Mouse (Mus musculus) thymus, postnatal 25 days (tissue): Measurements from ENCODE around the gene B230104I21Rik.

Source experiments
- DNase-seq: peaks from one replicate; pipeline ENCODE4 v3.0.0; 2022

Gene B230104I21Rik

GRCm38 (mm10) chr4:154352246-154352645 is 16.3 kb downstream of the B230104I21Rik start:
- DNase-seq: no peak

DNA sequence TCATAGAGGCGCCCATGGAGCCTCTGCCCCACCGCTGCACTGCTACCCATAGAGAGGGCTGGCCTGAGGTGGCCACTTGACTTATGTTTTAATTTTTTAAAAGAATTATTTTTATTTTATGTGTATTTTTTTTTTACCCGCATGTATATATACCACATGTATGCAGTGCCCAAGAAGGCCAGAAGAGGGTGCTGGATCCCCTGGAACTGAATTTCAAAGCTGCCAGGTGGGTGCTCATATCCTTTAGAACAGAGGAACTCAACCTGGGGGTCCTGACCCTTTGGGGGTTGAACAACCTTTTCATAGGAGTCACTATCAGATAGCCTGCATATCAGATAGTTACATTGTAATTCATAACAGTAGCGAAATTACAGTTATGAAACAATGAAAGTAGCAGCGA is 19.5 kb downstream of the B230104I21Rik start:
- no peak for DNase-seq

DNA sequence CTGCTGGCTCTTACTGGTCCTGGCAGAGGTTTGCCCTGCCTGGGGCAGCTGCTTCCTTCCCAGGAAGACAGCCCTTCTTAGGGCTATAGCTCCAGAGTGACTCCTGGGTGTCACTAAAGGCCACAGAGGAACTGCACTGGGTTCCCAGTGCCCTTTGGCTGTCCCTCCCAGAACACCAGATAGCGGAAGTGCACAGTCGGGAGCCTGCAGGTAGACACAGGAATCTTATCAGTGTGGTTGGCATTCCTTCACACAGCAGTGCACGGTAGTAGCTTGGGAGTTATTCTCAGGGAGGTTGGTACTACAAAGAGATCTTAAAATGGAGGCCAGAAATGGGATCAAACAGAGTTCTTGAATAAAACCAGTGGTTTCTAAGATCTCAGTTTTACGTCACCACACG is 22.4 kb downstream of the B230104I21Rik start:
- DNase-seq: no peak

GRCm38 (mm10) chr4:154358816-154359215 is 22.9 kb downstream of the B230104I21Rik start:
- DNase-seq: no peak

DNA sequence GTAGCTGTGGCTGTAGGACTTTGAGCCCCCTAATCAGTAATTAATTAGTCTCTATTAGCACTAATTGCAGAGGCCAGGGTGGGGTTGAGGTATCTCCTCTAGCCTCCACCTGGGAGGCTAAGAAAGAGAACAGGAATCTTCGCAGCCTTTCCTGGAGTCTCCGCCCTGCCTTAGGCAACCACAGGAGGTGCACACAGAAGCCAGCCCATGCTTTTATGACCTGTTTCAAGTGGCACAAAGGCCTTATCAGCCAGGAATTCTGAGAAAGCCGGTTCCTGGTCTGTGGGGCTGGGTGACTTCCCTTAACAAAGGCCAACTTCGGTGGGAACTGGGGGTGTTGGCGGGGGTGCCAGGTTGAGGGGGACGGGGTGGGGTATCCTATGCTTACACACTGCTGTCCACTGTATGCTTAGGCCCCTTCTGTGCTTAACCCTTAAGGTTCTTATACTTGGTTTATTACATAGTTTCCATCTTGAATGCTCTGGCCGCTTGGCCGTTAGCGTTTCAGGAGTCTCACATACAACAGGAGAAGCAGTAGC is 23.9 kb downstream of the B230104I21Rik start:
- DNase-seq: no peak

GRCm38 (mm10) chr4:154360441-154360840 is 24.5 kb downstream of the B230104I21Rik start:
- DNase-seq: no peak

GRCm38 (mm10) chr4:154360850-154361249 is 24.9 kb downstream of the B230104I21Rik start:
- DNase-seq: no peak

DNA sequence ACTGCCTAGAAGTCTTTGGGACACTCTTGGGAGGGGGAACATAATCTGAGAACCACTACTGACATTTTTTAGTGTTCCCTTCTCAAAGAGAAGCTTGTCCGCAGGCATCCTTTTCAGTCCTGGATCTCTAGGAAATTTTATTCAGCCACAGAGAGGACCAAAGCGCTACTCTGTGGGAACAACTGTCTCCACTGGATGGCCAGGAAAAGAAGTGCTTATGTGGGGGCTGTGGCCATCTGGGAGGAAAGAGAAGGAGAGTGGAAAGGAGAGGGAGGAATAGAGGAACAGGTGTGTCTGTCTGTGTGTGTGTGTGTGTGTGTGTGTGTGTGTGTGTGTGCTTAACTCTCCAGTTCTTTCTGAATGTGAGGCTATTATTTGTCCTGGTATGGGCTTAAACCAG is 28.8 kb downstream of the B230104I21Rik start:
- no peak for DNase-seq

- DNase-seq: no peak
Measured at GRCm38 (mm10) chr4:154366836-154367235, 30.9 kb downstream of the B230104I21Rik start.

DNA sequence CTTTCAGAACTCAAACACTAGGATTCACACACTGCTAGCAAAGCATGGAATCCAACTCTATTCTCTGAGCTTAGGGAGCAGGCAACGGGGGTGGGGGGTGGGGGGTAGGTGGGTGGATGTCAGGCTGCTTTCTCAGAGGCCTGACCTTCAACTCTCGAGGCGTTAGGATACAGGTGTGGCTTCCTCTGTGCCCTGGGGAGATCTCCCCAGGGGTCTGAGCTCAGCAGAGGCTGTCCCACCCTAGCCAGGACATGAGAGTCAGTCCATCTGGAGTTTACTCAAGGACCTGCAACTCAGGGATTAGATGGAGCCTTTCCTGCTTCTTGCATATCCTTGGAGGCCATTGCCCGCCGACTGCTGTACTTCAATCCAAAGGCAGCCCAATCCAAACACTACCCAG is 33.2 kb downstream of the B230104I21Rik start:
- DNase-seq: no peak

GRCm38 (mm10) chr4:154370841-154371240 is 34.9 kb downstream of the B230104I21Rik start:
- DNase-seq: no peak

DNA sequence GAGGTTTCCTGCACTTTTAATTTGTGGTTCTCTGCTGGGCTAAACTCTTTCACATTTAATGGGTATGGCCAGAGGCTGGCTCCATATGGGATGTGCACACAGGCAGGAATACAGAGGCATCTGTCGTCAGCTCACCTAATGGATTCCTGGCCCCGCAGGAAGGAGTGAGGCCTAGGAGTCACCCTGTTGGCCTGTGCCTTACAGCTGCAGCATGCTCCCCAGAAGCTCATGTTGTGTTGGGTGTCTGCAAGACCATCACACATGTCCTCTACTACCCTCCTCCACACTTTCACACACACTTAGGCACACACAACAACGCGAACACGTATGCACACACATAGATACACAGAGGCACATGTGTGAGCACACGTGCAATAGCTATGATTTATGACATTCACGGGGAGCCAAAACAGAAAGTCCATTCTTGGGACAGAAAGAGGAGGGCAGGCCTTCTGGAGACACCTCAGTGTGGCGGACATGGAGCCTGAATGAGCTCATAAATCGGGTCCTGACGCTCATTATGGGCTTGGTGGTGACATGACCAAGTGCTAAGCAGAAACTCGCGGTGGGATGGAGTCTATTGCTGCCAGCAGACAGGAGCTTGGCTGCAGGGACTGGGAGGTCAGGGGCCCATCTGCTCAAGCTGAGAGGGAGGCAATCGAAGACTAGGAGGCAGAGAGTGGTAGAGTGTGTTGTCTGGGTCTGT is 35.8 kb downstream of the B230104I21Rik start:
- DNase-seq: no peak

- DNase-seq: peak; percentile 29
Measured at GRCm38 (mm10) chr4:154375939-154376625, 40.2 kb downstream of the B230104I21Rik start.

DNA sequence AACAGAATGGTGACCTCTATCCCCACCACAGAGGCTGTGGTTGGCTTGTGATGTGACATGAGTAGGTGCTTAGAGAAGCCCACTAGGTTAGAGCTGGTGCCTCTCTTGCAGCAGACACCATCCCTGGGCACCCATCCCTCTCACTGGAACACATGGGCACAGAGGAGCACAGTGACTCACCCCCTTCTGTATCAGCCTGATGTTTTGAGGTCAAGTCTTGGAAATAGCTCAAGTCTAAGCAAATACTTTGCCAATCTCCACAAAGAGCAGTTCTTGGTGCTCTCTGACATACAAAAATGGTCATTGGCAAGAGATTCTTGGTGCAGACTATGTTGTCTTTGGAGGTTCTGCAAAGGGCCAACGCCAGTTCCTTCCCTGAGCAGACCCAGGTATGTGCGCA is 42.9 kb downstream of the B230104I21Rik start:
- DNase-seq: no peak

DNA sequence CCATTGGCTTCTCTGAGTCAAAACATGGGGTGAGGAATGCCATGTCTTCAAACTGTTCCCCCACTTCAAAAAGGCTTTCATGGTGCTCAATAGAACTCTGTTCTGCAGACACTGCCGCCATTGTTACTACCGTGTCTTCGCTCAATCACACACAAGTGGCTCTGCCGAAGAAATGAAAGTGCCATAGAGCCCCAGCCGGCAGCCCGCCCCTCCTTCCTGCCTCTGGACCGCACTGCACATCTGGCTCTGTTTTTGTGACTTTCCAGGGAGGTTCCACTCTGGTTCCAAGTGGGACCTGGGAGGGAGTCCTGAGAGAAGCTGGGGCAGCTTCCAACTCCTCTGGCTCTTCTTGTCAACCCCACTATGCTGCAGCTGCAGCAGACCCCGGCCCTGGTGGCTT is 49.3 kb downstream of the B230104I21Rik start:
- DNase-seq: no peak

- no peak for DNase-seq
Measured at GRCm38 (mm10) chr4:154385918-154386317, 50.0 kb downstream of the B230104I21Rik start.

- no peak for DNase-seq
Measured at GRCm38 (mm10) chr4:154386810-154387209, 50.9 kb downstream of the B230104I21Rik start.

- no peak for DNase-seq
Measured at GRCm38 (mm10) chr4:154389641-154390040, 53.7 kb downstream of the B230104I21Rik start.

DNA sequence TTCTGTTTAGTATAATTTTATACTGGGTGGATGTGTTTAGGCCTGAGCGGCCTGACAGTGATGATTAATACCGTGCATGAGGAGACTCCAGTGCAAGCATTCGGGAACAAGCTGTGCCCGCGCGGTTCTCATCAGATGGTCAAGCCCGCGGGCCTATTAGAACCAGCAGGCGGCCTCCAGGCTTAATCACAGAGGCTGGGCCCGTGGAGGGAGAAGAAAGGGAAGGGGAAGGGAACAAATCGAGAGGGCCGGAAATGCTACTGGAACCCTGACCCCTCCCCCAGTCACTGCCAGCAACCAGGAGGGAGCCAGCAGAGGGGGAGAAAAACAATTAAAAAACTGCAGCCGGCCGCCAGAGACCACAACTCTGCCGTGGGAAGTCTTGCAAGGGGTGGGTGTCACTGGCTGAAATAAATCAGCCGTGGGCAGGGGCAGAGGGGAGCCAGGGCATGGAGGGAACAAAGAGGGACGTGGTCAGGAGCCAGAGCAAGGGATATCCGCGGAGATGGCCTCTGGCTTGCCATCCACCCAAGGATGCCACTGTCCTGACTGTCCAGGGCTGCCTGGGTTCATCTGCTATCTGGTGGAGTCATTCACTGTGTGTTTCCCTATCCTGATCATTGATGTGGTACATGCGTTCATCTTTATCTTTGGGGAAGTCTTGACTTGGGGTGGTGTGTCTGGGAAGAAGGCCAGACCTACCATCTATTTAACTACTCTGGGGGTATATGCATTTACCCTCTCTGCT is 54.6 kb downstream of the B230104I21Rik start:
- DNase-seq: no peak

- DNase-seq: no peak
Measured at GRCm38 (mm10) chr4:154392641-154393040, 56.7 kb downstream of the B230104I21Rik start.

DNA sequence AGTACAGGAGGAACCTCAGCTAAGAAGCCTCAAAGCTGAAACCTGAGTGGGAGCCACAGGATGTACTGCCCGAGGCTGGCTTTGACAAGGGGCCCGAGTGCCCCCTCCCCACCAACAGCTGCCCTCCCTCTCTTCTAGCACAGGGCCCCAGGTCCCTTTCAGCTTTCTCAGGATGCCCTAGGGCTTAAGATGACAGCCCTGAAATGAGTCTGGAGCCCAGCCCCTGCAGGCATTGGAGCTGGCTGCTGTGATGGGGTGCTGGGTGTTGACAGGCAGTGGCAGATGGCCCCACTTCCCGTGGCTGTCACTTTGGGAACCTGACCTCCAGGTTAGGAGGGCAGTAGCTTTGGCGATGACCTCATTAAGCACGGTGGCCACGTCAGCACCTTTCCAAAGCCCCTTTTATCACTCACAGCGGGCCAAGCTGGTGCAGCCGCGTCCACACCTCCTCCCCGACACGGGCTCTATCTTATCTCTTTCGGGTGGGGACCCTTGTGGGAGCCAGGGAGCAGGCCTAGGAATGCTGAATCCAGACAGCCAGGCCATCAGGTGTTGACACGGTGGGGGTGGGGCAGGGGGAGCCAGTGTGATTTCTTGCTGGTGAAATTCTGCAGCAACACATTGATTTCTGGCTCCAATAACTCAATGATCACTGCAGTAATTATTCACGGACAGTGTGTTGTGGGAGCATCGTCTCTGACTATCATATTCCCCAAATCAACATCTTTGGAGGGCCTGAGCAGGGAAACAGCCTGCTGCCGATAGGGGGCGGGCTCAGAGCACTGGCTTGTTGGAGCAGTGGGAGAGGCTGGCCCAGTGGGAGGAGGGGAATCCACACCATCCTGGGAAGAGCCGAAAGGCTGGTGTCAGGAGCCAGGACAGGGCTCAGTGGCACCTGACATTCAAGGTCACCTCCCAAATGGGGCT is 57.5 kb downstream of the B230104I21Rik start:
- no peak for DNase-seq

- DNase-seq: no peak
Measured at GRCm38 (mm10) chr4:154394123-154394722, 58.3 kb downstream of the B230104I21Rik start.
